Mouse (Mus musculus): Measurements from ENCODE around the gene Trim63. TPM values are rescaled to one million over a fixed set of nuclear protein-coding genes. Genes with fewer than 3 reads are reported as not detected.

Gene Trim63
- polyA plus RNA-seq, 1 experiment, result 0.19 TPM

- no peak overlapping the region for H3K4me3 ChIP-seq (ENCODE audit: insufficient read depth, low read length)
- no peaks in the 10 kb centered on the region for H3K4me1 ChIP-seq (ENCODE audit: control insufficient read depth, insufficient read depth, low read length)
- H3K27ac ChIP-seq (ENCODE audit: insufficient read depth, low read length), result no peak overlapping the region
- TF ChIP-seq CTCF (IDR thresholded peaks at IDR 0.05; ENCODE audit: extremely low read depth, insufficient read depth, low read length) (no peak), POLR2A (IDR thresholded peaks at IDR 0.05; ENCODE audit: extremely low read depth, insufficient read depth, low read length) (no peak)
These were observed 59.4 kb downstream of the Trim63 start for GRCm38 (mm10) chr4:134374306-134374705.

GRCm38 (mm10) chr4:134378089-134378615 lies 63.2 kb downstream of the Trim63 start:
- TF ChIP-seq POLR2A (IDR thresholded peaks at IDR 0.05; ENCODE audit: extremely low read depth, insufficient read depth, low read length), result no peak
- TF ChIP-seq CTCF (IDR thresholded peaks at IDR 0.05; ENCODE audit: extremely low read depth, insufficient read depth, low read length), result no peak
- H3K27ac ChIP-seq (ENCODE audit: insufficient read depth, low read length), result no peak overlapping the region
- no peak overlapping the region for H3K4me3 ChIP-seq (ENCODE audit: insufficient read depth, low read length)
- no peaks in the 10 kb centered on the region for H3K4me1 ChIP-seq (ENCODE audit: control insufficient read depth, insufficient read depth, low read length)

Other genes starting within 250 kb of the Trim63 start
- gene Cd52, start 220.0 kb upstream of the Trim63 start, polyA plus RNA-seq (2012; rRNA removed), result 4.2 and 5.5 TPM in 2 replicates
- gene Ubxn11, start 212.6 kb upstream of the Trim63 start, polyA plus RNA-seq (2012; rRNA removed), result 45.4 and 51.3 TPM in 2 replicates
- gene Sh3bgrl3, start 186.3 kb upstream of the Trim63 start, polyA plus RNA-seq (2012; rRNA removed), result 487 and 489 TPM in 2 replicates
- gene Cep85, start 128.0 kb upstream of the Trim63 start, polyA plus RNA-seq (2012; rRNA removed), result 16.0 and 22.2 TPM in 2 replicates
- not detected in 2 replicates for gene Gm7534, start 112.1 kb upstream of the Trim63 start, polyA plus RNA-seq (2012; rRNA removed)
- gene Catsper4, start 87.7 kb upstream of the Trim63 start, polyA plus RNA-seq (2012; rRNA removed), result 0.08 TPM in 1 of 2 replicates, not detected in the other
- gene Cnksr1, start 76.7 kb upstream of the Trim63 start, polyA plus RNA-seq (2012; rRNA removed), result 0.35 and 0.68 TPM in 2 replicates
- not detected in 2 replicates for gene E130218I03Rik, start 71.5 kb upstream of the Trim63 start, polyA plus RNA-seq (2012; rRNA removed)
- gene Zfp593, start 69.5 kb upstream of the Trim63 start, polyA plus RNA-seq (2012; rRNA removed), result 12.0 and 13.5 TPM in 2 replicates
- gene Gm30191, start 68.2 kb upstream of the Trim63 start, polyA plus RNA-seq (2012; rRNA removed), result not detected in 2 replicates
- 7.7 and 8.5 TPM in 2 replicates for gene Grrp1, start 61.0 kb upstream of the Trim63 start, polyA plus RNA-seq (2012; rRNA removed)
- 8.9 and 9.1 TPM in 2 replicates for gene Pdik1l, start 27.2 kb upstream of the Trim63 start, polyA plus RNA-seq (2012; rRNA removed)
- 0.02 and 0.06 TPM in 2 replicates for gene Slc30a2, start 28.1 kb downstream of the Trim63 start, polyA plus RNA-seq (2012; rRNA removed)
- 49.2 and 52.7 TPM in 2 replicates for gene Extl1, start 68.7 kb downstream of the Trim63 start, polyA plus RNA-seq (2012; rRNA removed)
- 8.9 and 9.3 TPM in 2 replicates for gene Pafah2, start 81.2 kb downstream of the Trim63 start, polyA plus RNA-seq (2012; rRNA removed)
- gene Stmn1, start 153.2 kb downstream of the Trim63 start, polyA plus RNA-seq (2012; rRNA removed), result 901 and 956 TPM in 2 replicates
- gene Paqr7, start 181.6 kb downstream of the Trim63 start, polyA plus RNA-seq (2012; rRNA removed), result 78.7 and 81.5 TPM in 2 replicates
- 0.23 and 0.31 TPM in 2 replicates for gene Aunip, start 195.9 kb downstream of the Trim63 start, polyA plus RNA-seq (2012; rRNA removed)
- gene Mtfr1l, start 220.3 kb downstream of the Trim63 start, polyA plus RNA-seq (2012; rRNA removed), result 111 and 118 TPM in 2 replicates
- gene Selenon, start 237.0 kb downstream of the Trim63 start, polyA plus RNA-seq (2012; rRNA removed), result 19.0 and 20.4 TPM in 2 replicates

Data from cortical plate, adult 2 months (tissue).